Mouse (Mus musculus) embryonic fibroblast, embryonic 13.5 days (primary cell): ENCODE measurements around the gene Trappc10. TPM values are rescaled to one million over a fixed set of nuclear protein-coding genes. Genes with fewer than 3 reads are reported as not detected.
A peak's percentile ranks its signal among the peaks of the same experiment; 100 is the strongest.

ENCODE experiments used
- H3K27ac ChIP-seq: 2 replicates; pipeline ENCODE4 v1.5.1; 2012; ENCODE audit warnings: low read length, control low read depth, inconsistent platforms; ENCODE audit not compliant: insufficient read depth
- H3K4me1 ChIP-seq: 2 replicates; pipeline ENCODE4 v1.6.1; 2011; ENCODE audit warnings: low read length; ENCODE audit not compliant: control insufficient read depth, insufficient read depth
- H3K4me3 ChIP-seq: 2 replicates; pipeline ENCODE4 v1.5.1; 2011; ENCODE audit warnings: mild to moderate bottlenecking, control low read depth, low read length; ENCODE audit not compliant: insufficient read depth
- CTCF ChIP-seq: IDR thresholded peaks from 2 replicates; pipeline ENCODE4 v1.5.1; 2011; ENCODE audit warnings: mild to moderate bottlenecking, control low read depth, low read length, moderate library complexity, borderline replicate concordance; ENCODE audit not compliant: insufficient read depth
- POLR2A ChIP-seq: IDR thresholded peaks from 2 replicates; pipeline ENCODE4 v1.6.1; 2011; ENCODE audit warnings: low read depth, mild to moderate bottlenecking, control low read depth, low read length, moderate library complexity
- polyA plus RNA-seq: library from polyadenylated mRNA; stranded (reverse); fragments of >200 nt; gene quantifications from 2 replicates; pipeline ENCODE4 v1.2.4, GENCODE M21; 2011; ENCODE audit warnings: low read depth; ENCODE audit not compliant: missing spikeins, insufficient read length

The Trappc10 gene
- polyA plus RNA-seq, 1 experiment: 31.0 TPM

DNA sequence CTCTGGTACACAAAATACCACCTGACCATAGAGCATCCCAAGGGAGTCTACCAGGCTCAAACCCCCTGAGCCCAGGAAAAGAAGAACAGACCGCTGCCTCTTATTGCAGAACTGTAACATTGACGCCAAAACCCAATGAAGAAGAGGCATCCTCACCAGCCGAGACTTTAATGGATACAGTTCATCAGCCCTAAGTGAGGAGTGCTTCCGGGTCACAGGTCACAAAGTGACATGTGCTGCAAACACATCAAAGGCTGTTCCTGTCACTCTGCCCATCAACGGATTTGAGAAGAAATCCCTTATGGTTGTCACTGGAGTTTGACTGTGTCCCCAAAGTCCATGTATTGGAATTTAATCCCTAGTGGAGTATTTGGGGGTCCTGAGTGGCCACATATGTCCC is 14.8 kb upstream of the Trappc10 start:
- TF ChIP-seq POLR2A (no peak), CTCF (no peak)
- Histone ChIP-seq H3K27ac (no peak overlapping the region), H3K4me3 (no peak overlapping the region), H3K4me1 (no peaks in the 10 kb centered on the region)

DNA sequence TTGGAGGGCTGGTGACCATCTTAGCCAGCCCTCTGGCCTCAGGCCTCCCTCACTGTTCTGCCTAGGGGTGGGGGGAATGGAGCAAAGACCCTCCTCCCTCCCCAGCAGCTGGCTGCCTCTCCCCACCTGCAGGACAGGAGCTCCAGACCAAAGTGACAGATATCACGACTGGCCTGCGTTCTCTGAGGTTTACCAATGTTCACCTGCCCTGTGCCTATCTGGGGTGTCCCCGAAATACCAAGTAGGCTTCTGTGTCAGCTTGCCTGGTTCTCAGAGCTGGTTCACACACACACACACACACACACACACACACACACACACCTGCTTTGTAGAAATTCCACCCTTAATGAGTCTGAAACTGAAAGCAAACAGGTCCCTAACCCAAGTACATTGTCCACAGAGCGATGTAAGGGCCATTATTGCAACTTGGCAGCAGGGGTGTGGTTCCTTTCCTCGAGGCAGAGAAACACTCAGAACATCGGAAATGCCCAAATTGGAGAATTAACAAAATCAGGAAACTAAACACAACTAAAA is 13.8 kb upstream of the Trappc10 start:
- Histone ChIP-seq H3K4me3 (no peak overlapping the region), H3K4me1 (no peaks in the 10 kb centered on the region), H3K27ac (no peak overlapping the region)
- TF ChIP-seq POLR2A: no peak
- no peak for TF ChIP-seq CTCF

DNA sequence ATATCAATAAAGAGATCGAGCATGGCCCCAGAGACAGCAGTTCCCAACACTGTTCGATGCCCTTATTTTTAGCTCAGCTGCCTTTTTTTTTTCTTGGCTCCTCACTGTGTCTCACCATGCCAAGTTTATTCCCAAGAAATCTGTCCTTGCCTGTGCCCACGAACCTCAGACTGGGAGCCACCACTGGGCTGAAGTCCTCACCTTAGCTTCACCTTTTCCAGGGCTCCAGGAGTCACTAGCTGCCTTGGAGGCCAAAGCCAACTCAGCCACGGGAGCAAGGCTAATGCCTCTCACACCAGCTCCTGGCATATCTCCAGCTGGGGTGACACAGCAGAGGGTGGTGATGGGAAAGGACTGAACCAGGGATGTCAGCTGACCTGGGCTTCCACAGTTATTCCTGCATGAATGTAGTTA is 11.2 kb upstream of the Trappc10 start:
- TF ChIP-seq CTCF: no peak
- no peak for TF ChIP-seq POLR2A
- Histone ChIP-seq H3K4me1 (no peaks in the 10 kb centered on the region), H3K4me3 (no peak overlapping the region), H3K27ac (no peak overlapping the region)

DNA sequence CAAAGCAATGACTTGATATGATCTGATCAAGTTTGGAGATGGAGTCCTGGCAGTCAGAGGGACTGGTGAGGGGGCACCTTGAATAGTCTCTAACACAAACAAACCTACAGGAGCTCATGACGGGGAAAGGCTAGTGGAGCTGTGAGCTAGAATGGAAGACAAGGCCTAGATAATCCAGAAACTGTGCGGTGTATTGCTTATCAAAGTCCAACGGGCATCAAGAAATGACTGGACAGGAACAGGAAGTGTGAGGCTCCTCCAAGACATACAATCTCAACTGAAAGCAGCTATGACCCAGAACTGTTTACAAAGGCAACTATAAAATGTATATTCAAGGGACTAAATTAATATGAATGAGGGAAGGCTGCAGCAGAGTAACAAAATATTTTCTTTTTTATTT is 2.8 kb upstream of the Trappc10 start:
- H3K4me1 ChIP-seq: no peaks in the 10 kb centered on the region
- H3K27ac ChIP-seq: no peak overlapping the region
- no peak overlapping the region for H3K4me3 ChIP-seq
- TF ChIP-seq CTCF: no peak
- no peak for TF ChIP-seq POLR2A

DNA sequence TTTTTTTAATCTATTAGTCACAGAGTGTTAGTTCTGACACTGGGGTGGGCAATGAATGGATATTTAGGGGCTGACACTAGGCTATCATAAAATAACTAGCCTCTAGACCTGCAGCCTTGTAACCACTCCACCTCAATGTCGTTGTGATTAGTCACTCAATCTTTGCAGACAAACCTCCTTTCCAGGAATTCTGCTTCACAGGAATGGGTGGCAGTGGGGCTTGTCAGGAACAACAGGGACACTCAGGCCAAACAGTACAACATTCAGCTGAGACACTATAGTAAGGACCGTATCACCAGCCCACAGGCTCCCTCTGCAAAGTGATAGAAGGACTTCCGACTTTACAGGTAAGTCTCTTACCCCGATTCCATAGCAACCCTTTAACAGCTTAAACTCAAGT is 2.3 kb upstream of the Trappc10 start:
- no peak overlapping the region for H3K4me3 ChIP-seq
- TF ChIP-seq CTCF: no peak
- no peak for TF ChIP-seq POLR2A
- no peak overlapping the region for H3K27ac ChIP-seq
- no peaks in the 10 kb centered on the region for H3K4me1 ChIP-seq

DNA sequence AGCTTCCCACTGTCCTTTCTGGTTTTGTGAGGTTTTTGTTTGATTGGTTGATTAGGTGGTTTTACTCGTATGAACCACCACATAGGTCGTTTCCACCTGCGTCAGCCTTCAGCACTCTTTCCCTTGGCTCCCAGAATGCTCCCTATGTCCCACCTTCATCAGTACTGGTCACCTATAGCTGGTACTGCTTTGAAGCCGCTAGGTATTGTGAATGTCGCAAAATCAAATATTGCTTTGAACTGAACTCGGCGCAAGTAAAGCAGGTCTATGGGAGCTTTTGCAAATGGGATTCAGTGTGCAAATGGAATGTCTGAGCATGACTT is 745 bp upstream of the Trappc10 start:
- TF ChIP-seq POLR2A: no peak
- no peak for TF ChIP-seq CTCF
- Histone ChIP-seq H3K27ac (no peak overlapping the region), H3K4me3 (peak overlapping the region; percentile 61), H3K4me1 (no peaks in the 10 kb centered on the region)

DNA sequence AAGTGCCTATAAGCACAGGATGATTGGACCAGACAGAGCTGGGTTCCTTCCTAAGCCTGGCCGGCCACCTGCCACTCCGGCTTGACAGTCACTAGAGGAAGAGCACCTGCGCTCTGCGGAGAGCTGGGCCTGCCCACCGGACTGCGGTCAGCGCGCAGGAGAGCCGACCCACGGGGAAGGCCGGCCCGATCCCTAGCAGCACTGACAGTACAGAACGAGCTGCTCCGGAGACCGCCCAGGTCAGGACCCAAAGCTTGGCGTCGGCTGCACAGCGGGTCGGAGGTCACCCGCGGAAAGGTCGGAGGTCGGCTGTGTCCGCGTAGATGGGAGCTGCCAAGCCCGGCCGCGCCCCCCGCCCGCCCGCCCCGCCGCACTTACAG is 393 bp downstream of the Trappc10 start:
- no peak for TF ChIP-seq POLR2A
- no peak for TF ChIP-seq CTCF
- no peaks in the 10 kb centered on the region for H3K4me1 ChIP-seq
- H3K27ac ChIP-seq: no peak overlapping the region
- peak overlapping the region; percentile 87 for H3K4me3 ChIP-seq

DNA sequence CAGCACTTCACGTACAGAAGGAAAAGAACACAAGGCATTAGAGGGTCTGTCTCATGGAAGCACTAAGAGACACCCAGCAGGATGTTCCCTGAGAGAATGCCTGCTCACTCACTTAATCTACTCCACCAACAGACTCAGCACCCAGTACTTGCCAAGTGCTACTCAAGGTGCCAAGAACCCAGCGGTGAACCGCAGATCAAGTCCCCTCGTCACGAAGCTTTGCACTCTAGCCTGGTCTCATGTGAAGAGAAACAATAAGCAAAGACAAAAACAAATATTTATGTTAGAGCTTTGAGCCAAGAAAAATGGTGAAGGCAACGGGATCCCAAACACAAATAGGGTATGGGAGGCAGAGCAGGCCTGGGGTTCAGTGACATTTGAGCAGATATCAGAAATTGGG is 5.5 kb downstream of the Trappc10 start:
- Histone ChIP-seq H3K4me1 (no peaks in the 10 kb centered on the region), H3K4me3 (no peak overlapping the region), H3K27ac (no peak overlapping the region)
- no peak for TF ChIP-seq CTCF
- no peak for TF ChIP-seq POLR2A

DNA sequence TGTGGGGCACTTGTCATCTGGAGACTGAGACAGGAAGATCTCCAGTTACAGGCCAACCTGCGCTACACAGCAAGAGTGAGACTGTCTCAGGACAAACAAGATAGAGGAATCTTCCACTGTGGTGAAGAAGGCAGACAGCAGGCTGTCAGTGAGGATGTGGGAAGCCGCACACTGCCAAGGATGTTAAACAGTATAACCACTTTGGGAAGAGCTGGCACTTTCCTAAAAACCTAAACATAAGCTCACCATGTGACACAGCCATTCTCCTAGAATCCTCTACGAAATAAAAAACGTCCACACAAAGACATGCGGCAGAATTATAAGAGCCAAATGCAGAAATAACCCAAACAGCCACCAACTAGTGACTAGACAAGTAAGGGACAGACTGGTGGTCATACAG is 6.1 kb downstream of the Trappc10 start:
- H3K27ac ChIP-seq: no peak overlapping the region
- TF ChIP-seq CTCF (no peak), POLR2A (no peak)
- no peaks in the 10 kb centered on the region for H3K4me1 ChIP-seq
- H3K4me3 ChIP-seq: no peak overlapping the region

DNA sequence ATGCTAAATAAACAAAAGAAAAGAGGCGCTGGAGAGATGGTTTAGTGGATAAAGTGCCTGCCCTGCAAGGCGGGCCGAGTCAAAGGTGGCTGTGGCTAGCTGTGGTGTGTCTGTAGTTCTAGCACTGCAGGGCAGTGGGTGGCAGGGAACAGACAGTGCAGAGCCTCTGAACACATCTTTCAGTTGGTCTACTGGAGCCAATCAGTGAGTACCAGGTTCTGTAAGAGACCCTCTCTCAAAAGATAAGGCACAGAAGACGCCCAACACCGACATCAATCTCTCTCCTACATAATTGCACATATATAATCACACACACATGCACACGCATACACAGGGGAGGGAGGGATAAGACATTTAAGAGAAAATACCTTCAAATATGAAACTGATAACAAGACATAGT is 6.6 kb downstream of the Trappc10 start:
- no peak for TF ChIP-seq POLR2A
- no peak for TF ChIP-seq CTCF
- no peak overlapping the region for H3K4me3 ChIP-seq
- no peak overlapping the region for H3K27ac ChIP-seq
- H3K4me1 ChIP-seq: no peaks in the 10 kb centered on the region
